Mouse (Mus musculus): ENCODE data around the gene Abhd16a. TPM values are rescaled to one million over a fixed set of nuclear protein-coding genes. Genes with fewer than 3 reads are reported as not detected.
A peak's percentile ranks its signal among the peaks of the same experiment; 100 is the strongest.

The Abhd16a gene
- total RNA-seq, 2 experiments from 2014 or later: 51.0 to 55.7 TPM

DNA sequence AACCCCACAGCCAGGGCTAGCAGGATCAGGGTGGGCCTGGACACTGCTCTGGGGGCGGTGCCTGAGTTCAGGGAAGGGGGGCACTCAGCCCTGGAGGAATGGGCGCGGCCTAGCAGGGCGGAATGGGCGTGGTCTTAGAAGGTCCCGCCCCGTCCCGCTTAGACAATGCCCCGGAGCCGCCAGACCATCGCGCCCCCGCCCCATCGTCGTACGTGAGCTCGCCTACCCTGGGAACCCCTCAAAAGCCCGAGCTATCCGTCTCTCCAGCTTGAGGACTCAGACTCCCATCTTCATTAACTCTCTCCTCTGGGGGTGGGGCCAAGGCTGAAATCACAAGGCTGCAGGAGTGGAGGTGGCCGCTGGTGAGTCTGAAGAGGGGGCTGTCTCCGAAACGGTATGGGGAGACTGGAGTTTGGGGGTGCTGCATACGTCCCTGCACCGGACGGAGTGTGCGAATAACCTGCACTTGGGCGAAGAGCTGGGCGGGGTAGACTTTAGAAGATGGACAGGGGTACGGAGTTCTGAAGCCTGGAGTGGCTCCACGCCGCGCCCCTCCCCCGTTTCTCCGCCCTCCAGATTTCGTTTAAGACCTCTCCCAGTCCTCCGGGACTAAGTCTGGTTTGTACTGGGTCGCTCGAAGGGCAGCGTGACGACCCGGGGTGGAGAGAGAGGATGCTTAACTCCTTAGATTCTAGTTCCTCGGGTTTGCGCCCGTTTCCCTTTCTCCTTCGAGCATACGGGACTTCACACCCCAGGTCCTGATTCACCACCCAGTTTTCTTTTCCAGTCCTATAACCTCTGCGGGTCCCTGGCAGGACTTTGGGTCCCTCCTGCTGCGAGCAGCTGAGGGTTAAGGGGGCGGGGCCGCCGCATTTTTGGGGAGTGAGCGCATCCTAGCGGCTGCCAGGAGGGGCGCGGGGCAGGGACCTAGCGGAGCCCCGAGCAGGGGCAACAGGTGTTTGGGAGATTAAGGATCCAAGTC, 29.9 kb upstream of the Abhd16a start, which contains the start of gene Ddah2:
Gene Ddah2 (plus strand): TSS at position 125 of the 982 bp plus-strand sequence.
- intact Hi-C loops (cut with DNase I): loop anchor here (1.0 to 2.0 kb wide), 2 partner anchors 30 to 38 kb away; partner anchors contain the start of gene Abhd16a

DNA sequence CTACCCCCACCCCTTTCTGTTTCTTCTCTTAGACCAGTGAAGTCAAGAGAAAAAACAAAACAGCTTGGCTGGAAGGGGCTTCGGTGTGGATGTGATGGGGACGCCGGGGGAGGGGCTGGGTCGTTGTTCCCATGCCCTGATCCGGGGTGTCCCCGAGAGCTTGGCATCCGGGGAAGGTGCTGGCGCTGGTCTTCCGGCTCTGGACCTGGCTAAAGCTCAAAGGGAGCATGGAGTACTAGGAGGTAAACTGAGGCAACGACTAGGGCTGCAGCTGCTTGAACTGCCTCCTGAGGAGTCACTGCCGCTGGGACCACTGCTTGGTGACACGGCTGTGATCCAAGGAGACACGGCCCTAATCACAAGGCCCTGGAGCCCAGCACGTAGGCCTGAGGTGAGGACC, 29.0 kb upstream of the Abhd16a start:
- intact Hi-C loops (cut with DNase I): loop anchor here (5.0 kb wide), 1 partner anchor 47 kb away; the partner anchor contains the start of gene Ly6g5c
- no peak for DNase-seq

More for the DNA sequence above, 29.9 kb upstream of the Abhd16a start, which contains the start of gene Ddah2:
- DNase-seq: peak; percentile 95

DNA sequence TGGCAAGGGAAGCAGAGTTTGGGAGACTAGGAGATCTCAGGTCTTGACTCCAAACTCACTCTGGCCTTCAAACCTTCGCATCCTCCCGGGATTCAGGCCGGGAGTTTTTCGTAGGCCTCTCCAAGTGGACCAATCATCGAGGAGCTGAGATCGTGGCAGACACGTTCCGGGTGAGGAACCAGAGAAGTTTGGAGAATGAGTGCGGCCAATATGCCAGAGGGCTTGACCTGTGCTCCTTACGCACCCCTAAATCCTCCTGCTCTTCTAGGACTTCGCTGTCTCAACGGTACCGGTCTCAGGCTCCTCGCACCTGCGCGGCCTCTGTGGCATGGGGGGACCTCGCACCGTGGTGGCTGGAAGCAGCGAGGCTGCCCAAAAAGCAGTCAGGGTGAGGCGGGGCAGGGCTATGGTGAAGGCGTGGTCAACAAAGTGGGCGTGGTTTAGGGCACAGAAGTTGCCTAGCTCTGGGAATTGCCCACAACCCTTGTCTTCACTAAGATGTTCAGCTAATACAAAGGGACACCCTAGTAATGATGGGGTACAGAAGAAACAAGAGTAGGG, 28.2 kb upstream of the Abhd16a start:
- DNase-seq: no peak

DNA sequence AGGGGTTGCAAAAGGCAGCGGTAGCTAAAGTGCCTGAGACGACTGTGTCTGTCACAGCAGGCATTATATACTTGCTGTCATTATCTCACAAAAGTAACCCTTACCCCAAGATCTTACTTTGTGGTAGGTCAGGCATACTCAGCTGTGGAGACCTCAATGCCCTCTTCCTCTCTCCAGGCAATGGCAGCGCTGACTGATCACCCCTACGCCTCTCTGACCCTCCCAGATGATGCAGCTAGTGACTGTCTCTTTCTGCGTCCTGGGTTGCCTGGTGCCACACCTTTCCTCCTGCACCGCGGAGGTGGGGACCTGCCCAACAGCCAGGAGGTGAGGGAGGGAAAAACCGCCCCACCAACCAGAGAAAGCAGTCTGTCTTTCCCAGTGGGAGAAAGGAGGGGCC, 27.8 kb upstream of the Abhd16a start:
- intact Hi-C loops (cut with DNase I): loop anchor here (5.0 kb wide), 1 partner anchor 46 kb away; the partner anchor contains the start of gene Ly6g5c
- no peak for DNase-seq

More for the DNA sequence above, 28.2 kb upstream of the Abhd16a start:
- intact Hi-C loops (cut with DNase I): loop anchor here (5.0 kb wide), 1 partner anchor 46 kb away; the partner anchor contains the start of gene Ly6g5c

DNA sequence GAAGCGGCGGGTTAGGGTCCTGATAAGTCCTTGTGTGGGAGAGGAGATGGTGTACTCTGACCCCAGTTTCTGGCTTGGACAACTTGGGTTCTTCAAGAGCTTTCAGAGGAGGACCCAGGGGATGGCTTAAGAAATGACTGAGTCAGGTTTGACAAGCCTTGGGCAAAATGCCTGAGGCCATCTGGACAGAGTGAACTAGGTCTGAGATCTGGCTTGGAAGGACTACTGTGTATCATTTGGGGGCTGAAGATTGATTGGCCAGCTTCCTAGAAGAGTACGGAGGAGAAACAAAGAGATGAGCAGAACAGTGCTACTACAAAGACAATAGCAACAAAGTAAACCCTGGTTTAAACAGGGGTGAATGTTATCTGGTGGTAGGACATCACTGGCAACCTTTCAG, 25.6 kb upstream of the Abhd16a start:
- peak in 1 of 2 experiments; percentile 59 for DNase-seq
- intact Hi-C loops (cut with DNase I): loop anchor here (5.0 kb wide), 1 partner anchor 44 kb away; the partner anchor contains the start of gene Ly6g5c

DNA sequence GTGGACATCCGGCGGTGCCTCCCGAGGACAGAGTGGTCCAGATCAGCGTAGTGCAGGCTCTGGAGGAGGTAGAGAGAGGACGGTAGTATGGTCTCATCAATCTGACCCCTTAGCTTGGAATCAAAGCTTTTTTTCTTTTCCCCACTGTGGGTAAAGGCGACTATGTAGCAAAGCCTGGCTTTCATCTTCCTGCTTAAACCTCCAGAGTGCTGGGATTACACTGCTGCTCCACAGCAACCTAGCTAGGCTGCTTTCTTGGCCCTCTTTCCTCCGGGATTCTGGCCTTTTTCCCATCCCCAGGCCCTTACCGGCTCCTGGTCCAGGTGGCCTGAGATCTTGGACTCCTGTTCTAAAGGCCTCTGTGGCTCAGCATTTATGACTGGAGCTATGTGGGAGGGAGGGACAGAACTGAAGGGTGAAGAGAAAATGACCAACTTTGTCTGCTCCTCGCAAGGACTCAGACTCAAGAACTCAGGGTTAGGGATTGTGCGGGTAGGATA, 24.6 kb upstream of the Abhd16a start:
- intact Hi-C loops (cut with DNase I): loop anchor here (5.0 kb wide), 1 partner anchor 43 kb away; the partner anchor contains the start of gene Ly6g5c
- DNase-seq: no peak

DNA sequence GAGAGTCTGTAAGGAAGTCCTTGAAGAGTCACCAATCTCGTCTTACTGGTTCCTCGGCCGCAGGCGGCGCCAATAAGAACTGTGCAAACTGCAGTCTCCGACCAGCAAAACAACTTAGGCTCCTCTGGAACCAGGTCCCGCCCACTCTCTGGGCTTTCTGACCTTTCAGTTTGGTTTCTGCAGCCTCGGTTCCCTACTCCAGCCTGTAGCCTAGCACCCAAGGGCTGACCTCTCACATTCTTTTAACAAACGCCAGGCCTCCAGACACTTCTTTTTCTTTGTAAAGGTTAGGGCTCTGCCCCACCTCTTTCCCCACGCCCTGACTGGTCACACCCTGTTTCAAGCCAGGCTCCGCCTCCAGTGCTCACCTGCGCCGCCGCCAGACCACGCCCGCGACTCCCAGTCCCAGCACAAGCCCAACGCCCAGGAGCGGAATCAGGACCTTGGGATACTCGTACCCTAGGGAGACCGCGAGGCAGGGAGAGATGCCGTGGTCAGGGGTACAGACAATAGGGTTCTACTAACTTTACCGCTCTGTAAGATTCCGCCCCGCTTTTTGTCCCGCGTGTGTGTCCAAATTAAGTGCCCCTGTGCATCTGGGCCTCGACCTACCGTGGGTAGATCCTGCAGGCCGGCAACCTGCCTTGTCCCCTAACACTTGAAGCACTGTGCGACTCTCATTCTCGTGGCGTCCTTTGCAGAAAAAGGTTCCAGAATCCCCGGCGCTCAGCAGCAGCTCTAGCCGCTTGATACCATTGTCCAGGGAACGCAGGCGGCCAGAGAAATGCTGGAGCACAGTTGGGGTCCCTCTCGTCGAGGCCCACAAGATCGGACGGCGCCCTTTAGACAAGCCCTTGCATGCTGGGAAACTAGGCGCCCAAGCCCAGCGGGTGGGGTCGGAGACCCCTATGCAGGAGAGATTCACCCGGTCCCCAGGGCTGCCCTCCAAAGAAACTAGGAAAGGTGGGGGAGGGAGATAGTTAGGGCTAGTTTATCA, 23.8 kb upstream of the Abhd16a start, which contains the start of gene Ly6g6c:
Gene Ly6g6c (plus strand): TSS at position 438 of the 997 bp plus-strand sequence.
- intact Hi-C loops (cut with DNase I): loop anchor here (5.0 kb wide), 1 partner anchor 42 kb away; the partner anchor contains the start of gene Ly6g5c
- peak in 1 of 2 experiments; percentile 62 for DNase-seq

DNA sequence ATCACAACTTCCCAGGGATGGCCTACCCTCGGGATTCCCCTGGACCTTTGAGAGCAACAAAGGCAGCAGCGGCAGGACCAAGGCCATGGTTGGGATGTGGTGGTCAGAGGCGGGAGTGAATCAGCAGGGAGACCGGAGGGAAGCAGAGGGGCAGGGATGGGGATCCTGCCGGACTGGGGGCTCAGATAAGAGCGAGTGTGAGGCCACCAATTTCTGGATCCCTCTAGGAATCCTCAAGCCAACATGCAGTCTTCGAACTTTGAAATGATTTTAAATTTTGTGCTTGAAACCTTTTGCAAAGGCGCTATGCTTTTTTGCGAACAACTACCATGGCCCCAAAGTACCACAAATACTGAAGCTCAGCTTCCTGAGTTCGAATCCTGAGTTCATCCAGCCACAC, 23.0 kb upstream of the Abhd16a start, which contains the start of gene Mpig6b:
Gene Mpig6b (minus strand): TSS at position 101 of the 400 bp plus-strand sequence.
- intact Hi-C loops (cut with DNase I): no loop called here
- no peak for DNase-seq

DNA sequence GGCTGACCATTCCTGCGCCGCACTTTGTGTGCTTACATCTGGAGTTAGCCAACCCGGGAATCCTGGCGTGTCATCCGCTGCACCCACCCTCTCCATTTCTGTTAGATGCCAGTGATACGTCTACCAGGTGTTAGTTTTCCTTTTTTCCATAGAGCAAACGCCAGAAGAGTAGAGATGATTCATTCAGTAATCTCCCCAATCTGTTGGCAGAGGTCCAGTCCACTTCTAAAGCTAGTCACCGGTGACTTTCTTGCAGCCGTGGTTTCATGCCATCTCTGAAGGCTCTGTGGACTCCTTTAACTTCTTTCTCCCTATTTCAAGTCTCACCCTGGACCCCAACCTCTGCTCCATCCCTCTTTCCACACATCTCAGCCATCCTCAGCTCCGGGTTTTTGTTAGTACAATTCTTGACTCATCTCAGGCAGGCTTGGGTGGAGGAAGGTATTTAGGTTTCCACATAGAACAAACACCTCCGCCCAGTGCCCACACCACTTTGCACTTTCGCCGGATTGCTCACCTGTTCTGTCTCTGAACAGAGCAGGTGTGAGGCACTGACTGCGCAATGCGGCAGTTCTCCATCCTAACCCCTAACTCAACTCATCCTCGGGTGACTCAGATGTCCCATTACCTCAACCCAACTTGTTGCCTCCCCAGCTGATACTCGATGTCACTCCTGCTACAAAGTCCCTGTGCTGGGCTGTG, 20.7 kb upstream of the Abhd16a start:
- intact Hi-C loops (cut with DNase I): no loop called here
- no peak for DNase-seq

DNA sequence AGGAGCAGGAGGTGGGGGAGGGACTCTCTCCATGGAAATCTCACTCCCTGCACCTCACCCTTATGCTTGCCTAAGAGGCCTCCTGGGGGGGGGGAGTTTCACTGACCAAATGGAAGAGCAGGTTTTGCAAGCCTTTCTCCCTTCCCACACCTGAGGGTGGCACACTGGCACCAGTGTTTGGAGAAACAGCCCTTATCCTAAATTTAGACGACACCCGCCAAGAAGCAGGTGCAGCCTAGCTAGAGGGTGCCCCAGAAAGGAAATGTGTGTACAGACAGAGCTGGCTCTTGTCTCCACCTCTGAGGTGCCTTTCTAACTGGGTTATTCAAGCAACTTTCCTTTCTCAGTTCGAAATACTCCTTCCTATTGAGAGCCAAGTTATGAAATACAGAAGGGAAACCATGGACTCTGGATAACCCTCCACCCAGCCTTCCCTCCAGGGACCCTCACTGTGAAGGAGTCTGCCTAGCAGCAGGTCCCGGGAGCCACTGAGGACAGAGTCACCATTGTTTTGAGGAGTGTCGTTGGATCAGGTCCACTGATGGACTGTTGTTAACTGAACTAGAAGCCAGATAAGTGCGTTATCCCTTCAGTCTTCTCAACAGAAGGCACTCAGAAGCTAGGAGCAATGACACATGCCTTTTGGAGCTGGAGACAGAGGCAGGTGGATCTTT, 18.4 kb upstream of the Abhd16a start:
- intact Hi-C loops (cut with DNase I): no loop called here
- DNase-seq: peak in 1 of 2 experiments; percentile 37

DNA sequence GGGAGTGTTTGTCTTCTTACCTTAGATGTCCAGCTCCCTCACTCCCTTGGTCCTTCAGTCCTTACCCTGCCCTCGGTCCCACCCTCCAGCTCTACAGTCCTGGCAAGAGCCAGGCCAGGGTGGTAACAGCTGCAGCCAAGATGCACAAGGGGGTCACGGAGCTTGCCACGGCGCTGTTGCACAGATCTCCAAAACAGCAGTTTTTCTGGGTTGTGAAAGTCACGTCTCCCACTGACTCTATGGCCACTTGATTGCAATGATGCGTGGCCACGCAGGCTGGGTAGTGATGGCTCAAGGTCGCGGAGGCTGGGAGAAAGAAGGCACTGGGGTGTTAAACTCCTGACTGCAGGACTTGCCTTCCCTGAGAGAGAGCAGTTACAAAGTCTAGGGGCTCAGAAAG, 17.6 kb upstream of the Abhd16a start:
- DNase-seq: no peak
- intact Hi-C loops (cut with DNase I): no loop called here

DNA sequence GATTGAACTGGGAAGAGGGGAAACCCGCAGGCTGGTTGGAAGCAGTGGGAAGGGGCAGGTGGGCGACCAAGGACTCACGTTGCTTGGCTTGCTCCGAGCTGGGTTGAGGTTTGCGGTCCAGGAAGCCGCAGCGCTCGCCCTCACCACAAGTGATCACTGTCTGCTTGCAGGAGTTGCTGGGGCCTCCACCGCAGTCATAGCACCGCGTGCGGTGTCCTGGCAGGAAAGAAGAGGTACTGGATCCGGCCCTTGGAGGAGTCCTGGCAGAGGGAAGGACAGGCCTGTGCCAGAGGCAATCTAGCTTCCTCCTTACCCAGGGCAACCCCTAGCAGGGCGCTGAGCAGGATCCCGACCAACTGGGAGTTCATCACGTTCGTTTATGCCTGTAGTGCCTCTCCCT, 15.0 kb upstream of the Abhd16a start:
- no peak for DNase-seq
- intact Hi-C loops (cut with DNase I): no loop called here

DNA sequence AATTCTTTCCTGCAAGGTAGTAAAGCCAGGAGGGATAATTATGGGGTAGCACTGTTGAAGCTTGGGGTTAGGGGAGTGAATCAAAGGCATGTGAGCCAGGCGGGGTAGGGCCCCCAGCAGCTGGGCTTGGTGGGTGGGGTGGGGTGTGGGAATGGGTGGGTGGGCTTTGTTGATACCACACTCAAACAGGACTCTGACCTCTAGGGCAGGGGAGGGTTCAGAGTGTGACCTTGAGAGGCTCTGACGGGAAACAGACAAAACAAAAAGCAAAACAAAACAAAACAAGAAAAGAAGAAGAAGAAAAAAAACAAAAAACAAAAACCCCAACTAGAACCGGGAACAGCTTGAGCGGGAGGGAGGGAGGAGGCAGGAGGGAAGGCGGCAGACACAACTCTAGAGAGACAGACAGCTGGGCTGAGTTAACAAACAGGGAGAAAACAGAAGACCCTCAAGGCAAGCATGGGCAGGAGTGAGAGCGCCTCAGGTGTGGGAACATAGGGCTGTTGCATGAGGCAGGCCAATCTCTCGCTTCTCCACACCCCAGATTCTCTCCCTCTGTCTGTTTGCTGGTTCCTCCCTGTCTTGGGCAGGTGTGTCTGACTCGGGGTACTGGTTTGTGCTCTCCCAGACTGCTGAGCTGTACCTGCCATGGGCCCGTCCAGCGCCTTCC, 12.4 kb upstream of the Abhd16a start, which contains the start of gene Ly6g6e:
Gene Ly6g6e (plus strand): TSS at position 396 of the 670 bp plus-strand sequence.
- no peak for DNase-seq
- intact Hi-C loops (cut with DNase I): no loop called here

DNA sequence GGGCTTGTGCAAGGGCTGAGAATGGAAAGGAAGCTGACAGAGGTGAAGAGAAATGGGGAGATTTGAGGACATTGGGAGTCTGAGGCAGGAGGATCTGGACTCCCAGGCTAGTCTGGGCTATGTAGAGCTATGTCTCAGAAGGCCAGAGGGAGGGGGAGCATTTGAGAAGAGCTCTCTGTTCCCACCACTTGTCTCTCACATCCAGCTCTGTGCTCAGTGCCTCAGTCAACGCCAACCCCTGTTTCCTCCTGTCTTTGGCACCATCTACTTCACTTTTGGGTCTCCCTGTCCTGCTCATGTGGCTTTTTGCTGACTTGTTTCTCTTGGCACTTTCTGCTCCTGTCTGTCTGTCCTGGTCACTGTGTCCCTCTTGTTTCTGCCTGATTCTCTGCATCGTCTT, 11.8 kb upstream of the Abhd16a start:
- DNase-seq: no peak
- intact Hi-C loops (cut with DNase I): no loop called here

DNA sequence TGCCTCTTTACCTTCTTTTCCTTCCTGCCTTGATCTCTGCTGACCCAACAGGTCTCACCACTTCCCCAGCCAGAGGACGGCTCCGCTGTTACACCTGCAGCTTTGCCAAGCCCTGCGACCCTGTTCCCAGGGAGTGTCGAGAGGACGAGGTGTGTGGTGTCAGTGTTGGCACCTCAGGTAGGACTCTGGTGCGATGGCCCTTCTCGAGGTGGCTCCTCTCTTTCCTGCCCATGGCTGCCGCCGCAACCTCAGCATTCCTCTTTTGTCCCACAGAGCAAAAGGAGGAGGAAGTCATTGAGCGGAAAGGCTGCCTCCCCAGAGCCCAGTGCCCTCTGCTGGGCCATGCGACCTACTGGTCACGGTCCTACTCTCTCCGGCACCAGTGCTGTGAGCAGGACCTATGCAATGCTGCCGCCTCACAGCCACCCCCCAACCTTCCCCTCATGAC, 11.3 kb upstream of the Abhd16a start, which contains the start of gene Ly6g6d:
Gene Ly6g6d (minus strand): TSS at position 280 of the 448 bp plus-strand sequence.
- intact Hi-C loops (cut with DNase I): loop anchor here (2.0 kb wide), 1 partner anchor 57 kb away; no protein-coding TSS in a partner anchor
- peak; percentile 63 to 68 for DNase-seq

DNA sequence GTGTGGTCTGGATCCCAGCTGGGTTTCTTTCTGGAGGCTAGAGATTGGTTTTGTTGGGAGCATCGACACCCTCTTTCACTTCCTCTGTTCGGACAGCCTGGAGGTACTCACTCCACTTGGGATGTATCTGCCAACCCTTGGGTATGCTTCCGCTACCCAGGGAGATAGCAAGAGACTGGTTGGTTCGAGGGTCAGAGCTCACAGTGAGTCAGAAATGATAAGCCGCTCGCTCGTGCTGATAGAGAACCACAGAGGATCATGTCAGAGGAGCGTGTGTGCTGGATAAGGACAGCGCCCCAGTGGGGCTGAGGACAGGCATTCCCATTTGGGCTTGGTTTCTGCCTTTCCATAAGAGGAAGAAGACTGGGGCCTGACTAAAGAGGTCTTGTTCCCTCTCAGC, 9.3 kb upstream of the Abhd16a start:
- intact Hi-C loops (cut with DNase I): loop anchor here (2.0 kb wide), 1 partner anchor 59 kb away; no protein-coding TSS in a partner anchor
- DNase-seq: peak in 1 of 2 experiments; percentile 31

DNA sequence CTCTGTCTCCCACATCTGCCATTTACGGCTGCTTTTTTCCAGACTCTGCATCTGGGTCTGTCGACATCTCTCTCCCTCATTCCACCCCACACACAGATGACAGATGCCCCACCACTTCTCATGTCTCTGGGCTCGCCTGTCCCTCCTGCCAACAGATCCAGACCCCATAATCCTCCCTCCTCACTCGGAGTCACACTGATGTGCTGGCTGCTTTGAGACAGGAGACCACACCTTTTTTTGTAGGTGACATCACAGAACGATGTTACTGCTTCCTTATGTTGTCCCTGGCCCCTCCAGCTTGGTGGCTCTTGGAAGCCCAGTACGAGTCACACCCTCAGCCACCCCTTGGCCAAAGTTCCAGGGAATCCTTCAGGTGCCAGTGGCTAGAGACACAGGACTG, 8.8 kb upstream of the Abhd16a start:
- intact Hi-C loops (cut with DNase I): no loop called here

More for the DNA sequence above, 8.8 kb upstream of the Abhd16a start:
- DNase-seq: no peak
